Mouse (Mus musculus) limb, embryonic 13.5 days (tissue): ENCODE results near the gene Gdf5. TPM values are rescaled to one million over a fixed set of nuclear protein-coding genes. Genes with fewer than 3 reads are reported as not detected.
"Not testable (repeated sequence)": the region's sequence is repeated elsewhere in the genome, so short reads cannot be mapped to it uniquely, and the experiment has no call there.

Experiments used
- ATAC-seq: fragments of 200-750 bp; cut with Nextera tagmentation; 2 replicates; pipeline ENCODE4 v1.8.0; 2017; ENCODE audit warnings: low read depth, moderate number of reproducible peaks, moderate TSS enrichment; ENCODE audit not compliant: low FRiP score
- H3K27ac ChIP-seq: fragments of 300-500 bp; sonication (generic); 2 replicates; pipeline ENCODE4 v1.5.1; 2015; ENCODE audit warnings: inconsistent platforms, mild to moderate bottlenecking, moderate library complexity
- H3K27me3 ChIP-seq: fragments of 300-500 bp; sonication (generic); 2 replicates; pipeline ENCODE4 v1.6.1; 2015; ENCODE audit warnings: mild to moderate bottlenecking, inconsistent platforms
- H3K36me3 ChIP-seq: fragments of 300-500 bp; sonication (generic); 2 replicates; pipeline ENCODE4 v1.6.1; 2015; ENCODE audit warnings: inconsistent platforms, mild to moderate bottlenecking, moderate library complexity
- H3K4me1 ChIP-seq: fragments of 300-500 bp; sonication (generic); 2 replicates; pipeline ENCODE4 v1.6.1; 2015; ENCODE audit warnings: inconsistent platforms
- H3K4me2 ChIP-seq: fragments of 300-500 bp; sonication (generic); replicated peaks from 2 replicates; pipeline ENCODE4 v1.6.1; 2015; ENCODE audit warnings: inconsistent platforms, mild to moderate bottlenecking, moderate library complexity
- H3K4me3 ChIP-seq: fragments of 300-500 bp; sonication (generic); 2 replicates; pipeline ENCODE4 v1.5.1; 2015; ENCODE audit warnings: moderate library complexity, mild to moderate bottlenecking, inconsistent platforms
- H3K9ac ChIP-seq: fragments of 300-500 bp; sonication (generic); 2 replicates; pipeline ENCODE4 v1.6.1; 2015; ENCODE audit warnings: mild to moderate bottlenecking, inconsistent platforms
- H3K9me3 ChIP-seq: fragments of 300-500 bp; sonication (generic); 2 replicates; pipeline ENCODE4 v1.6.1; 2016; ENCODE audit warnings: inconsistent platforms
- WGBS: fragments of 180-500 bp; shearing (Covaris S2); methylation state at CpG from one replicate; pipeline ENCODE4 v1.1.7; 2015; 5-methylcytosine and 5-hydroxymethylcytosine counted together
- polyA plus RNA-seq: library from polyadenylated mRNA; unstranded; fragments of >200 nt; fragmentation: Nextera tagmentation; extraction: Ambion mirVana; gene quantifications from 2 replicates; pipeline ENCODE4 v1.2.1, GENCODE M21; 2015

Gene Gdf5
- polyA plus RNA-seq, 1 experiment from 2014 or later, result 101 TPM

- H3K4me2 ChIP-seq, result peak overlapping the region; percentile 72; the same call in 1 of the 2 replicates
- 75% methylated on average over 7 of the region's 7 CpGs for WGBS
- peaks cover 36% of the 10 kb centered on the region for H3K36me3 ChIP-seq
- no peaks in the 10 kb centered on the region for H3K9me3 ChIP-seq
- H3K27ac ChIP-seq, result no peak overlapping the region
- H3K4me1 ChIP-seq, result peaks cover 45% of the 10 kb centered on the region
- H3K4me3 ChIP-seq, result no peak overlapping the region
- no peak for ATAC-seq
- H3K27me3 ChIP-seq, result no peaks in the 10 kb centered on the region
- no peak overlapping the region for H3K9ac ChIP-seq
Measured at GRCm38 (mm10) chr2:155939897-155940529, 5.2 kb downstream of the Gdf5 start.

GRCm38 (mm10) chr2:155929531-155930442 is 15.4 kb downstream of the Gdf5 start, which contains the start of gene Uqcc1:
TSS of gene Uqcc1 (minus strand) at chr2:155930310.
- under 1% methylated on average over 38 of the region's 38 CpGs for WGBS

GRCm38 (mm10) chr2:155928711-155929345 is 16.3 kb downstream of the Gdf5 start:
- H3K9me3 ChIP-seq, result no peaks in the 10 kb centered on the region
- peak overlapping the region; percentile 79 for H3K4me2 ChIP-seq
- no peaks in the 10 kb centered on the region for H3K27me3 ChIP-seq
- peak overlapping the region; percentile 92; the same call in 1 of the 2 replicates for H3K27ac ChIP-seq
- peak overlapping the region; percentile 67 for H3K4me3 ChIP-seq
- peaks cover 9% of the 10 kb centered on the region for H3K36me3 ChIP-seq
- H3K9ac ChIP-seq, result peak overlapping the region; percentile 69
- WGBS, result 52% methylated on average over 7 of the region's 7 CpGs
- ATAC-seq, result no peak
- peaks cover 20% of the 10 kb centered on the region for H3K4me1 ChIP-seq

More at GRCm38 (mm10) chr2:155929531-155930442, 15.4 kb downstream of the Gdf5 start, which contains the start of gene Uqcc1:
- Histone ChIP-seq H3K9me3 (no peaks in the 10 kb centered on the region), H3K9ac (peak within 1 kb of the TSS; percentile 69), H3K4me1 (peaks cover 20% of the 10 kb centered on the region), H3K4me3 (peak within 1 kb of the TSS; percentile 67), H3K27ac (peak within 1 kb of the TSS; percentile 92), H3K36me3 (peaks cover under 1% of the 10 kb centered on the region; the same call in 1 of the 2 replicates), H3K27me3 (no peaks in the 10 kb centered on the region), H3K4me2 (peak within 1 kb of the TSS; percentile 79)
- peak; percentile 95 for ATAC-seq

- H3K4me2 ChIP-seq, ATAC-seq, H3K9me3 ChIP-seq, H3K27me3 ChIP-seq, H3K9ac ChIP-seq, H3K4me3 ChIP-seq, H3K27ac ChIP-seq: not testable (repeated sequence)
- Histone ChIP-seq H3K4me1 (peaks cover 14% of the 10 kb centered on the region), H3K36me3 (peaks cover 17% of the 10 kb centered on the region)
- 96% methylated on average over 6 of the region's 6 CpGs for WGBS
Measured at GRCm38 (mm10) chr2:155925213-155925612, 20.0 kb downstream of the Gdf5 start.

GRCm38 (mm10) chr2:155923143-155923542 is 22.0 kb downstream of the Gdf5 start:
- Histone ChIP-seq H3K9me3 (no peaks in the 10 kb centered on the region), H3K27ac (no peak overlapping the region), H3K9ac (no peak overlapping the region), H3K36me3 (peaks cover 32% of the 10 kb centered on the region), H3K4me2 (no peak overlapping the region), H3K4me3 (no peak overlapping the region), H3K27me3 (no peaks in the 10 kb centered on the region), H3K4me1 (peaks cover under 1% of the 10 kb centered on the region; the same call in 1 of the 2 replicates)
- ATAC-seq, result no peak
- WGBS, result 95% methylated on average over 7 of the region's 7 CpGs

GRCm38 (mm10) chr2:155914684-155915083 is 30.5 kb downstream of the Gdf5 start:
- Histone ChIP-seq H3K4me2 (no peak overlapping the region), H3K9ac (no peak overlapping the region), H3K9me3 (no peaks in the 10 kb centered on the region), H3K4me1 (peaks cover 8% of the 10 kb centered on the region; the same call in 1 of the 2 replicates), H3K27ac (no peak overlapping the region), H3K4me3 (no peak overlapping the region), H3K27me3 (no peaks in the 10 kb centered on the region), H3K36me3 (peaks cover 65% of the 10 kb centered on the region)
- 90% methylated on average over 6 of the region's 6 CpGs for WGBS
- no peak for ATAC-seq

- Histone ChIP-seq H3K27ac (no peak overlapping the region), H3K9ac (no peak overlapping the region), H3K9me3 (no peaks in the 10 kb centered on the region), H3K4me1 (peaks cover 9% of the 10 kb centered on the region; the same call in 1 of the 2 replicates), H3K4me3 (no peak overlapping the region), H3K27me3 (no peaks in the 10 kb centered on the region), H3K36me3 (peaks cover 42% of the 10 kb centered on the region), H3K4me2 (no peak overlapping the region)
- ATAC-seq, result no peak
- WGBS, result 94% methylated on average over 6 of the region's 6 CpGs
Measured at GRCm38 (mm10) chr2:155903632-155904008, 41.5 kb downstream of the Gdf5 start.

GRCm38 (mm10) chr2:155902989-155903631 is 42.1 kb downstream of the Gdf5 start:
- Histone ChIP-seq H3K9me3 (no peaks in the 10 kb centered on the region), H3K36me3 (peaks cover 43% of the 10 kb centered on the region), H3K4me3 (no peak overlapping the region), H3K4me2 (no peak overlapping the region), H3K4me1 (peaks cover 9% of the 10 kb centered on the region; the same call in 1 of the 2 replicates), H3K9ac (no peak overlapping the region), H3K27me3 (no peaks in the 10 kb centered on the region), H3K27ac (no peak overlapping the region)
- 73% methylated on average over 16 of the region's 16 CpGs for WGBS
- no peak for ATAC-seq

GRCm38 (mm10) chr2:155895046-155895735 is 50.0 kb downstream of the Gdf5 start:
- WGBS, result 90% methylated on average over 16 of the region's 16 CpGs
- no peak for ATAC-seq
- H3K36me3 ChIP-seq, result peaks cover 55% of the 10 kb centered on the region
- no peak overlapping the region for H3K9ac ChIP-seq
- H3K4me2 ChIP-seq, result no peak overlapping the region
- no peak overlapping the region for H3K27ac ChIP-seq
- no peaks in the 10 kb centered on the region for H3K9me3 ChIP-seq
- 0 out of 2 replicates have a peak, but pooled peaks cover 4% of the 10 kb centered on the region for H3K4me1 ChIP-seq
- H3K4me3 ChIP-seq, result no peak overlapping the region
- no peaks in the 10 kb centered on the region for H3K27me3 ChIP-seq

GRCm38 (mm10) chr2:155894307-155895045 is 50.7 kb downstream of the Gdf5 start:
- Histone ChIP-seq H3K4me3 (no peak overlapping the region), H3K9ac (no peak overlapping the region), H3K27ac (no peak overlapping the region), H3K4me2 (no peak overlapping the region), H3K9me3 (no peaks in the 10 kb centered on the region), H3K36me3 (peaks cover 51% of the 10 kb centered on the region), H3K27me3 (no peaks in the 10 kb centered on the region), H3K4me1 (no peaks in the 10 kb centered on the region)
- WGBS, result 90% methylated on average over 13 of the region's 13 CpGs
- no peak for ATAC-seq
